Mouse (Mus musculus) testis, adult 10 weeks (tissue): Measurements from ENCODE around the gene Olfr676. TPM values are rescaled to one million over a fixed set of nuclear protein-coding genes. Genes with fewer than 3 reads are reported as not detected.

Source experiments
- polyA plus RNA-seq: library from polyadenylated mRNA; stranded (reverse); fragments of 350-450 nt; fragmentation: Illumina TruSeq; extraction: RNeasy Lipid Tissue Mini Kit (QIAGEN cat#74804); gene quantifications from one replicate; pipeline ENCODE4 v1.2.3, GENCODE M21; 2014; ENCODE audit warnings: low read depth, low replicate concordance

Olfr676 gene
- polyA plus RNA-seq = not detected

DNA sequence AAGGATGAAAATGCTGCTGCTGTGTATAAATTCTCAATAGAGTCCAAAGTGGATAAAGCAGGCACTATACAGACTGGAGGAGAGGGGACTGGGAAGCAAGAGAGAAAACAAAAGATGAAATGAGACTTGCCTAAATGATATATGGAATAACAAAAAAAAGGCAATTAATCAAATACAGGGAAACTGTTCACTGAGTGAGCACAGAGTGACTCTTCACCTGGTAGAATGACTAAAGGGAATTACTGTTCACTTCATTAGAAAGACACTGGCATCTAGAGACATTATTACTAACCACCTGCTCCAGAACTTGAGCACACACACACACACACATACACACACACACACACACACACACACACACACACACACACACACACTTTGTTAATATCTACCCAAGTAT, at the start of gene Olfr676:
Olfr676 (plus strand) TSS at position 301 of the 400 bp plus-strand sequence.

DNA sequence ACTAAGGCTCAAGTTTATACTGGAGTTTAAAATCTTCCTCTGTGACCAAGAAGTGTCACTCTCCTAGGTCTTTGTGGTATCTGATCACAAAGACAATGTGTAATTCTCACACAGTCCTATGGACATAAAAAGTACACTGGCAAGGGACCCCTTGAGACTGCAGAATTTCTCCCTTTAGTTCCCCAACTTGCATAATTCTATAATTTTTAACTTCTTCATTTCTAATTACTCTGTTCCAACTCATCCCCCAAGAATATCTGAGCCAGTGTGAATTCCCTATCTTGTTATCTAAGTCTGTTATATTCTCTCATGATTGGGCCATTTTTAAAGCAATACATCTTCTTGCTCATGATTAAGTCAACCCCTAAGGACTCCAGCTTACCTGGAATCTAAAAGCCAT, 30.6 kb upstream of the Olfr676 start, which contains the start of gene Olfr672:
Olfr672 (minus strand) TSS at position 101 of the 400 bp plus-strand sequence.

DNA sequence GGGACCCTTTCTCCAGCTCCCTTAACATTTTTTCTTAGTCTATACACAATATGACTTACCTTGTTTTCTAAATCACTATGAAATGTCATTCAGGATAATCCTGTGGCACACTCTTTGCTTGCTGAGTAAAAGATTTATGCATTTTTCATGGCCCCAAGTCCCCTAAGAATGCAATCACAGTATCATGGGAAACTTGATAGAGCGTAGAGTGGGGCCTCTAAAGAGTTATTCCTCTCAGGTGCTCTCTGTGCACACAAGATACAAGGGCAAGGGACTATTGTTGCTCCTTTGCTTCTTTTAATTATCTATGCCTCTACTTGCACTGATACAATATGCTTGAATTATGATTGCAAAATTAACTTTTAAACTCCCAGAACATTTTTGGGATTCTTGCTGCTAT, 4.1 kb upstream of the Olfr676 start, which contains the start of gene Olfr675:
Olfr675 (minus strand) TSS at position 101 of the 400 bp plus-strand sequence.

DNA sequence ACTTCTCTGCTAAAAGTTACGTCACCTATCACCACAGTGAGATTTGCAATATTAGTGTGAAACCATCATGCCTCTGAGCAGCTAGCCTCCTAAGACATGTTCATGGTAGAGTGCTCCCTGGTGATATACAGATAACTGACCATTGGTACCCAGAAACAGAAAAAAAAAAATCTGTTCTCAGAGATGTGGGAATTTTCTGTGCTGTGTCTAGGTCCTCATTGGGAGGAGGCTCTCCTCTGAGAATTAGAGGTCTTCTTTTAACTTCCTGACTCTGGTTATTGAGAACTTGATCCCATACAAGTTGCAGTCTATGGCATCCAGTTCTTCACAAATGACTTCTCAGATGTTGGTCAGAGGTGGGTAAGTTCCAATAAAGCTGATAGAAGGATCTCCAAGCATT, 31.7 kb downstream of the Olfr676 start, which contains the start of gene Olfr678:
Olfr678 (plus strand) TSS at position 301 of the 400 bp plus-strand sequence.

DNA sequence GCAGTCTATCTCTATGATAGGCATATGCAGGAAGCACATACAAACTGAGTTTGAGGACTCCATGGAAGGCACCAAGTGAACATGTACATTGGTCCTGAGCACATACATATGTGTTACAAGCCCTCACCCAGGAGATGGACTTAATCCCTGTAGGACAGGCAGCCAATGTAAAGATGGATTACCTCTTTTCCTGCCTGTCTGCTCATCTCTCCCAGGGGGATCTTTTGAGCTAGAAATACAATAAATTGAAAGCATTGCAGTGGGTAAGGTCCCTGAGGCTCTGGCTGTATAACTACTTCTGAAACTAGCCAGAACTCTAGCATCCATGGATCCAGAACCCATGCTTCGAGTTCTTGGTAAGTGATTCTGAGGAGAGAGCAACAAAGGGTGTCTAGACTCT, 48.4 kb downstream of the Olfr676 start, which contains the start of gene Olfr679:
Olfr679 (plus strand) TSS at position 301 of the 400 bp plus-strand sequence.

Other genes starting within 250 kb of the Olfr676 start
- not detected for gene Usp17lb, start 190.1 kb upstream of the Olfr676 start, polyA plus RNA-seq
- not detected for gene Usp17la, start 175.7 kb upstream of the Olfr676 start, polyA plus RNA-seq
- not detected for gene Olfr665, start 154.7 kb upstream of the Olfr676 start, polyA plus RNA-seq
- gene Olfr666, start 136.7 kb upstream of the Olfr676 start, polyA plus RNA-seq = not detected
- not detected for gene Olfr667, start 111.2 kb upstream of the Olfr676 start, polyA plus RNA-seq
- not detected for gene Olfr668, start 104.6 kb upstream of the Olfr676 start, polyA plus RNA-seq
- not detected for gene Olfr669, start 98.5 kb upstream of the Olfr676 start, polyA plus RNA-seq
- gene Olfr670, start 70.1 kb upstream of the Olfr676 start, polyA plus RNA-seq = not detected
- gene Olfr671, start 53.6 kb upstream of the Olfr676 start, polyA plus RNA-seq = not detected
- not detected for gene Olfr672, start 30.7 kb upstream of the Olfr676 start, polyA plus RNA-seq
- gene Olfr675, start 4.2 kb upstream of the Olfr676 start, polyA plus RNA-seq = not detected
- gene Olfr677, start 18.7 kb downstream of the Olfr676 start, polyA plus RNA-seq = not detected
- not detected for gene Olfr678, start 31.8 kb downstream of the Olfr676 start, polyA plus RNA-seq
- gene Olfr679, start 48.5 kb downstream of the Olfr676 start, polyA plus RNA-seq = not detected
- not detected for gene Olfr680-ps1, start 60.1 kb downstream of the Olfr676 start, polyA plus RNA-seq
- gene Olfr681, start 84.1 kb downstream of the Olfr676 start, polyA plus RNA-seq = not detected
- gene Olfr683, start 114.3 kb downstream of the Olfr676 start, polyA plus RNA-seq = not detected
- gene Olfr684, start 131.0 kb downstream of the Olfr676 start, polyA plus RNA-seq = not detected
- not detected for gene Olfr685, start 153.3 kb downstream of the Olfr676 start, polyA plus RNA-seq
- not detected for gene Olfr686, start 174.8 kb downstream of the Olfr676 start, polyA plus RNA-seq